Mouse (Mus musculus): ENCODE data around the gene Zbtb16. TPM values are rescaled to one million over a fixed set of nuclear protein-coding genes. Genes with fewer than 3 reads are reported as not detected.

Zbtb16 gene
- polyA plus RNA-seq, 1 experiment from 2014 or later, result 1.9 TPM

DNA sequence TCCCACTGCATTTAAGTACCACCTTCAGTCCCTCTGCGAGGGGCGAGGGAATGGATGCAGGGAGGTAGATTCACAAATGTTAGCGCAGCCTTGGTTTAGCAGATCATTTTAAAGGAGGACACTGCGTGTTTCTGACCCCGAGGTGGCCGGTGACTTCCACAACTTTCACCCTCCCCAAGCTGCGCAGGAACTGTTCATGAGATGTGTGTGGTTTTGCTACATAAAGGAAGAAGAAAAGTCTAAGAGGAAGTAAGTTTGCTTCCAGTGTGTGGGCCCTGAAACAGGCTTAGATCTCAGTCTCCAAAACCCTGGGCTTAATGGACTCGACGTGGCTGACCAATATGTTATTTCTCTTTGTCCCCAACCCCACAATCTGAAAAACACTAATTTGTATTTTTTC is 14.6 kb downstream of the Zbtb16 start:
- H3K4me2 ChIP-seq (ENCODE audit: low read depth, low read length), result no peak overlapping the region
- ATAC-seq, result no peak
- 67% methylated on average over 9 of the region's 9 CpGs for WGBS

DNA sequence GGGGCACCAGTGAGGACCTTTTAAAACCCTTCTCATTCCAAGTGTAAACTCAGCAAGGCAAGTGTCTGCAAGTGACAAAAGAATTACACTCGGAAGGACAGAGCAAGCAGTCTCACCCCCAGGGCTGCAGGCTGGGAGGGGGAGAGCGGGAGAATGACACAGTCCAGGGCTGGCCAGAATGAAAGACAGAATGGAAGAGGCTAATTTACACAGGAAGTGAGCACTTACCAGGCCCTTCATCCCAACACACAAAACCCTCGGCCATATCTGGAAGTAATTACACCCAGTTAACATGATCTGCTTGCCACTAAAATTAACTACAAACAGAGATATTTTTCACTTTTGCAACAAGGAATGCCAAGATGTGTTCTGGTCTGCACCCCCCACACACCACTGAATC is 15.2 kb downstream of the Zbtb16 start:
- no peaks in the 10 kb centered on the region for H3K9me3 ChIP-seq (ENCODE audit: control insufficient read depth, low read length)
- peaks cover 15% of the 10 kb centered on the region for H3K4me1 ChIP-seq (ENCODE audit: control insufficient read depth, insufficient read depth, low read length)
- H3K27ac ChIP-seq (ENCODE audit: low read length), result no peak overlapping the region
- WGBS, result 19% methylated on average over 3 of the region's 3 CpGs
- H3K4me2 ChIP-seq (ENCODE audit: low read depth, low read length), result no peak overlapping the region
- H3K36me3 ChIP-seq (ENCODE audit: control insufficient read depth, insufficient read depth, low read length), result no peaks in the 10 kb centered on the region
- no peak overlapping the region for H3K4me3 ChIP-seq (ENCODE audit: low read length)
- H3K27me3 ChIP-seq (replicated peaks; ENCODE audit: control insufficient read depth, insufficient read depth, low read length), result no peaks in the 10 kb centered on the region; the same call in 1 of the 2 replicates
- H3K9ac ChIP-seq (ENCODE audit: low read depth, low read length), result no peak overlapping the region
- 0 out of 2 replicates have a peak, but pooled peaks have one; percentile 39 for ATAC-seq

More for the DNA sequence above, 14.6 kb downstream of the Zbtb16 start:
- no peak overlapping the region for H3K9ac ChIP-seq (ENCODE audit: low read depth, low read length)
- H3K4me1 ChIP-seq (ENCODE audit: control insufficient read depth, insufficient read depth, low read length), result peaks cover 15% of the 10 kb centered on the region
- no peaks in the 10 kb centered on the region for H3K36me3 ChIP-seq (ENCODE audit: control insufficient read depth, insufficient read depth, low read length)
- no peak overlapping the region for H3K27ac ChIP-seq (ENCODE audit: low read length)
- no peaks in the 10 kb centered on the region for H3K9me3 ChIP-seq (ENCODE audit: control insufficient read depth, low read length)
- H3K27me3 ChIP-seq (replicated peaks; ENCODE audit: control insufficient read depth, insufficient read depth, low read length), result no peaks in the 10 kb centered on the region; the same call in 1 of the 2 replicates
- no peak overlapping the region for H3K4me3 ChIP-seq (ENCODE audit: low read length)

DNA sequence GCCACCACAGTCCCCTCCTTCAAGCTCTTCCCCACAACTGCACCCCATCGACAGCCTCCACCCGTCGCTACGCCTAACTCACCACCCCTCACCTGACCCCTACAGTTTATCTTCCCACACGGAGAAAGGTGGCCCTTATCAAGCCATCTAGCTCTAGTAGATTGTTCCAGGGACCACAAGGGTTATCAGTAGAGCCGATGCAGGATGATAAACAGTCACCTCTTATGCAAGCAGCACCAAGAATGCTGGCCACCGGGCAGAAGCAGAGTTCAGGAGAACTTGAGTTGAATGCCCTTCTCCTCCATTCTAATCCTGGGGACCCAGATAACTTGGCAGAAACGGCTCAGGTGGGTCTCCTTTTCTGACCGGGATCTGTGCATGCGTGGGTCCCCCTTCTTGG is 16.3 kb downstream of the Zbtb16 start:
- Histone ChIP-seq H3K9ac (ENCODE audit: low read depth, low read length) (no peak overlapping the region), H3K4me1 (ENCODE audit: control insufficient read depth, insufficient read depth, low read length) (peaks cover 15% of the 10 kb centered on the region), H3K4me2 (ENCODE audit: low read depth, low read length) (no peak overlapping the region), H3K27me3 (replicated peaks; ENCODE audit: control insufficient read depth, insufficient read depth, low read length) (no peaks in the 10 kb centered on the region; the same call in 1 of the 2 replicates), H3K27ac (ENCODE audit: low read length) (no peak overlapping the region), H3K4me3 (ENCODE audit: low read length) (no peak overlapping the region), H3K9me3 (ENCODE audit: control insufficient read depth, low read length) (no peaks in the 10 kb centered on the region), H3K36me3 (ENCODE audit: control insufficient read depth, insufficient read depth, low read length) (no peaks in the 10 kb centered on the region)
- no peak for ATAC-seq
- WGBS, result 50% methylated on average over 10 of the region's 10 CpGs

DNA sequence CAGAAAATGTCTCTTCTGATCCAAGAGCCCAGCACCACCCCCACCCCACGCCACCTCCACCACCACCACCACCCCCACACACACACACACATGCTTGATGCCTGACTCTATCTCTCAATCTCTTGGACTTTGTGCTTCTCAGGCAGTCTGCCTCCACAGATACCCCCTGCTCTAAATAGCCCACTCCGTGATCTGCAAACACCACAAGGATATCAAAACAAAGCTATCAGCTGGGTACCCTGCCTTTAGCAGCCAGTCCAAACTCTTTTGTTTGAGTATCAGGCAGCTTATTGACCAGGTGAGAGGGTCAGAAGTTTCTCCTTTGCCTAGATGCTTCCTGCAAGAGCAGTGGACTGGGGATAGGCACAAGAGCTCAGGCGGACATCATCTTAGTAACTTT is 16.9 kb downstream of the Zbtb16 start:
- no peaks in the 10 kb centered on the region for H3K9me3 ChIP-seq (ENCODE audit: control insufficient read depth, low read length)
- H3K27ac ChIP-seq (ENCODE audit: low read length), result no peak overlapping the region
- H3K4me2 ChIP-seq (ENCODE audit: low read depth, low read length), result no peak overlapping the region
- ATAC-seq, result no peak
- no peak overlapping the region for H3K4me3 ChIP-seq (ENCODE audit: low read length)
- H3K9ac ChIP-seq (ENCODE audit: low read depth, low read length), result no peak overlapping the region
- WGBS, result 70% methylated on average over 3 of the region's 3 CpGs
- peaks cover 15% of the 10 kb centered on the region for H3K4me1 ChIP-seq (ENCODE audit: control insufficient read depth, insufficient read depth, low read length)
- H3K36me3 ChIP-seq (ENCODE audit: control insufficient read depth, insufficient read depth, low read length), result no peaks in the 10 kb centered on the region
- no peaks in the 10 kb centered on the region for H3K27me3 ChIP-seq (replicated peaks; ENCODE audit: control insufficient read depth, insufficient read depth, low read length)

DNA sequence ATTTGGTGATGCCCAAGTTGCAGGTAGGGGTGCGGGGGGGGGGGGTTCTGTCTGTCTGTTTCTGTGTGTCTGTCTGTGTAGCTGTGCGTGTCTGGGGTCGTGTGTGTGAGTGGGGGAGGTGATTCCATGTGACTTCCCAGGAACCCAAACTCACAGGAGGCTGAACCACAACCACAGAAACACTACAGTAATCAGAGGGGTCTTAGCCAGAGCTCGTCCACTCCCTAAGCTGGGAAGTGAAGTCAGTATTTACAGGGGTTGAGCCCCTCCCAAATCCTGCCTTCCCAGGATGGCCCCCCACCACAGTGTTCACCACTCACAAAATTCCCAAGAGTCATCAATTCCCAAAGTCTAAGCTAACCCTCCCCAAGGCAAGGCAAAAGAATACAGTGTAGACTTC is 18.1 kb downstream of the Zbtb16 start:
- H3K9ac ChIP-seq (ENCODE audit: low read depth, low read length), result no peak overlapping the region
- 84% methylated on average over 4 of the region's 4 CpGs for WGBS
- H3K9me3 ChIP-seq (ENCODE audit: control insufficient read depth, low read length), result no peaks in the 10 kb centered on the region
- ATAC-seq, result no peak
- peaks cover 14% of the 10 kb centered on the region for H3K4me1 ChIP-seq (ENCODE audit: control insufficient read depth, insufficient read depth, low read length)
- H3K27me3 ChIP-seq (replicated peaks; ENCODE audit: control insufficient read depth, insufficient read depth, low read length), result no peaks in the 10 kb centered on the region
- no peak overlapping the region for H3K27ac ChIP-seq (ENCODE audit: low read length)
- no peaks in the 10 kb centered on the region for H3K36me3 ChIP-seq (ENCODE audit: control insufficient read depth, insufficient read depth, low read length)
- no peak overlapping the region for H3K4me3 ChIP-seq (ENCODE audit: low read length)
- no peak overlapping the region for H3K4me2 ChIP-seq (ENCODE audit: low read depth, low read length)

DNA sequence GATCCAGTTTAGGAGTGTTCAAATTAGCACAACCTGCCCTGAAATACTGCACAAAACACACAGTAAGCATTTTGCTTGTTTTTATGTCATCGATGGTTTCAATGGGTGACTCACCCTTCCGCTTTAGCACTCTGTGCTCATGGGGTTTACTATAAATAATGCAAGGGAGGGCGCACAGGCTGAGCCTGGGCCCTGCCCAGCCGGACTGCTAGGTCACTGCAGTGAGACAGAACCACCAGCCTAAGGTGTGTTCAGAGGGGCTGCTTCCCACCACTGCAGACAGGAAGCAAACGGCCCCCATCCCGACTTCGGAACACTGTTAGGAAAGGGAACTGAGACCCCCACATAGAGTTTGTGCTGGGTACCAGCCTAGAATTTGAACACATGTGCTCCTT is 18.6 kb downstream of the Zbtb16 start:
- H3K9ac ChIP-seq (ENCODE audit: low read depth, low read length), result no peak overlapping the region
- no peaks in the 10 kb centered on the region for H3K36me3 ChIP-seq (ENCODE audit: control insufficient read depth, insufficient read depth, low read length)
- no peak overlapping the region for H3K4me3 ChIP-seq (ENCODE audit: low read length)
- H3K4me1 ChIP-seq (ENCODE audit: control insufficient read depth, insufficient read depth, low read length), result peaks cover 9% of the 10 kb centered on the region
- no peaks in the 10 kb centered on the region for H3K9me3 ChIP-seq (ENCODE audit: control insufficient read depth, low read length)
- H3K4me2 ChIP-seq (ENCODE audit: low read depth, low read length), result no peak overlapping the region
- no peak overlapping the region for H3K27ac ChIP-seq (ENCODE audit: low read length)
- ATAC-seq, result peak; percentile 56; the same call in 1 of the 2 replicates
- 69% methylated on average over 7 of the region's 7 CpGs for WGBS
- no peaks in the 10 kb centered on the region for H3K27me3 ChIP-seq (replicated peaks; ENCODE audit: control insufficient read depth, insufficient read depth, low read length)

DNA sequence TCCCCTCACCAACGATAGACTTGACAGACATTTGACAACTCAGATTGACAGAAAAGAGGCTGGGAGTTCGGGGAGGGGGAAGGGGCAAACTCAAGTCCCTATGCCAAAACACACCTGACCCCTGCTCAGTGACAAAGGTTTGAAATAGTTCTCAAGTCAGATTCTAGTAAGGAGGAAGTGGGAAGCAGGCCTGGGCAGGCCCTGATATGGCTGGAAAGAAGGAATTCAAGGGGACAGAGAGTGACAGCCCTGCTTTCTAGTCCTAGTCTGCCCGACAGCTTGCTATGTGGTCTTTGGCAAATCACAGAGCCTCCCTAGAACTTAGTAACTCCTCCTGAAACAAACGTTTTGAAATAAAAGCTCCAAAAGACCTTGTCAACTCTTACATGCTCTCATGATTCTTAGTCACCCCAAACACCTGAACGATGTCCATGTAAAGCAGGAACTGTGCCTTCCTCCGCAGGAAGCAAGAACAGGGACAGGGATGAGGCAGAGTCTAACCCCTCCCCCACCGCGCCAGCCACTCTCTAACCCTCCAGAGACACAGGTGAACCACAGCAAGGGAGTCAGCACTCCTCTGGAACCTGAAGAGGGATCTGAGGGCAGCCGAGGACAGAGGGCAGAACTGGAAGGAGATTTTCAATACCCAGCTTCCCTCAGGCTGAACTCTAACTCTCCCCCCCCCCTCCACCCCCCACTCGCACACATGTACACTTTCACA is 19.2 kb downstream of the Zbtb16 start:
- Histone ChIP-seq H3K9ac (ENCODE audit: low read depth, low read length) (no peak overlapping the region), H3K27me3 (replicated peaks; ENCODE audit: control insufficient read depth, insufficient read depth, low read length) (no peaks in the 10 kb centered on the region), H3K4me3 (ENCODE audit: low read length) (no peak overlapping the region), H3K4me1 (ENCODE audit: control insufficient read depth, insufficient read depth, low read length) (peaks cover 9% of the 10 kb centered on the region), H3K27ac (ENCODE audit: low read length) (no peak overlapping the region), H3K36me3 (ENCODE audit: control insufficient read depth, insufficient read depth, low read length) (no peaks in the 10 kb centered on the region), H3K9me3 (ENCODE audit: control insufficient read depth, low read length) (no peaks in the 10 kb centered on the region), H3K4me2 (ENCODE audit: low read depth, low read length) (no peak overlapping the region)
- 48% methylated on average over 10 of the region's 10 CpGs for WGBS
- ATAC-seq, result no peak

DNA sequence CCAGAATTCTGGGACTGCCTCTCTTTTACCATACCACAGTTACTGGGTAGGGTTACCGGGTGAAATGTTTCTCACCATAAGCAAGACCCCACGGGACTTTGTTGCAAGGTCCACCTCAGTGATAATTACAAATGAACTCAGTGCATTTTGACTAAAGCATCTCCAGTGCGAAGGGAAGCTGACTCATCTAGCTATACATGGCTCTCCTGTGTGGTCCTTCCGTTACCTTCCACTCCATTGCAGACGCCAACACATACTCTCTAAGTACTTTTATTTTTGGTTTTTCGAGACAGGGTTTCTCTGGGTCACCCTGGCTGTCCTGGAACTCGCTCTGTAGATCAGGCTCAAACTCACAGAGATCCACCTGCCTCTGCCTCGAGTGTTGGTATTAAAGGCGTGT is 19.9 kb downstream of the Zbtb16 start:
- Histone ChIP-seq H3K27ac (ENCODE audit: low read length) (no peak overlapping the region), H3K4me1 (ENCODE audit: control insufficient read depth, insufficient read depth, low read length) (peaks cover 7% of the 10 kb centered on the region), H3K4me2 (ENCODE audit: low read depth, low read length) (no peak overlapping the region), H3K9me3 (ENCODE audit: control insufficient read depth, low read length) (no peaks in the 10 kb centered on the region), H3K4me3 (ENCODE audit: low read length) (no peak overlapping the region), H3K36me3 (ENCODE audit: control insufficient read depth, insufficient read depth, low read length) (no peaks in the 10 kb centered on the region), H3K9ac (ENCODE audit: low read depth, low read length) (no peak overlapping the region), H3K27me3 (replicated peaks; ENCODE audit: control insufficient read depth, insufficient read depth, low read length) (no peaks in the 10 kb centered on the region)
- 93% methylated on average over 9 of the region's 9 CpGs for WGBS
- no peak for ATAC-seq

DNA sequence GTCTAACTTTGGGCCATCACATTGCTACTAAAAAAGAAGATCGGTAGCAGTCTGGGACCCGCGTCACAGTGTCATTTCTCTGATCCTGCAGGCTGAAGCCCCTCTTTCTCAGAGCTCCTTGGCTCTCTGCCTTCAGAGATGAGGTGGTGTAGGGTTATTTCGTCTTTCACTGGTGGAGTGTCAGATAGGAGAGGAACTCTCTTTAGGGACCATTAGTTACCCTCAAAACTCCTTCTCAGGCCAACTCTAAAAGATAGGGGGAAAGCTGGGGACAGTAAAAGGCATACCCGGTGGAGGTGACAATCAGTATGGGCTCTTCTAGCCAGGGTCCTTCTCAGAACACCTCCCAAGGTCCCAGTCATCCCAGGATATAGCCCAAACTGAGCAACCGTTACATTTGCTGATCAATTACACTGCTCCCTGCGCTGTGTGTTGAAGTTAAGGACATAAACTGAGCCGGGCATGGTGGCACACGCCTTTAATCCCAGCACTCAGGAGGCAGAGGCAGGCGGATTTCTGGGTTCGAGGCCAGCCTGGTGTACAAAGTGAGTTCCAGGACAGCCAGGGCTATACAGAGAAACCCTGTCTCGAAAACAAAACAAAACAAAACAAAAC is 21.0 kb downstream of the Zbtb16 start:
- no peak for ATAC-seq

More for the DNA sequence above, 21.0 kb downstream of the Zbtb16 start:
- Histone ChIP-seq H3K9me3 (ENCODE audit: control insufficient read depth, low read length) (no peaks in the 10 kb centered on the region), H3K27me3 (replicated peaks; ENCODE audit: control insufficient read depth, insufficient read depth, low read length) (no peaks in the 10 kb centered on the region), H3K36me3 (ENCODE audit: control insufficient read depth, insufficient read depth, low read length) (no peaks in the 10 kb centered on the region), H3K4me1 (ENCODE audit: control insufficient read depth, insufficient read depth, low read length) (0 out of 2 replicates have a peak, but pooled peaks cover 5% of the 10 kb centered on the region), H3K9ac (ENCODE audit: low read depth, low read length) (no peak overlapping the region), H3K27ac (ENCODE audit: low read length) (no peak overlapping the region), H3K4me2 (ENCODE audit: low read depth, low read length) (no peak overlapping the region), H3K4me3 (ENCODE audit: low read length) (no peak overlapping the region)
- 85% methylated on average over 12 of the region's 12 CpGs for WGBS
